Mouse (Mus musculus) thymus, postnatal 36 days (tissue): Measurements from ENCODE around the gene R3hcc1l.

Source experiments
- DNase-seq, 2 experiments: peaks; one replicate each; pipeline ENCODE4 v3.0.0; 2022; ENCODE audit warnings: mixed read lengths in 2 of 2

The R3hcc1l gene

GRCm38 (mm10) chr19:42558701-42559100 lies 40.1 kb downstream of the R3hcc1l start:
- no peak for DNase-seq

- no peak for DNase-seq
Observed at GRCm38 (mm10) chr19:42561991-42562390, 43.4 kb downstream of the R3hcc1l start.

- no peak for DNase-seq
Observed at GRCm38 (mm10) chr19:42562981-42563380, 44.4 kb downstream of the R3hcc1l start.

- DNase-seq = no peak
Observed at GRCm38 (mm10) chr19:42563726-42564270, 45.2 kb downstream of the R3hcc1l start.

- DNase-seq = no peak
Observed at GRCm38 (mm10) chr19:42566283-42567019, 47.9 kb downstream of the R3hcc1l start.

GRCm38 (mm10) chr19:42567020-42567419 lies 48.5 kb downstream of the R3hcc1l start:
- DNase-seq = no peak

- DNase-seq = no peak
Observed at GRCm38 (mm10) chr19:42569076-42569475, 50.5 kb downstream of the R3hcc1l start.

GRCm38 (mm10) chr19:42571291-42571690 lies 52.7 kb downstream of the R3hcc1l start:
- no peak for DNase-seq

GRCm38 (mm10) chr19:42575317-42575716 lies 56.8 kb downstream of the R3hcc1l start:
- no peak for DNase-seq

- DNase-seq = no peak
Observed at GRCm38 (mm10) chr19:42576856-42577255, 58.3 kb downstream of the R3hcc1l start.

GRCm38 (mm10) chr19:42578631-42579030 lies 60.1 kb downstream of the R3hcc1l start:
- DNase-seq = no peak

GRCm38 (mm10) chr19:42580701-42581100 lies 62.1 kb downstream of the R3hcc1l start:
- no peak for DNase-seq

- no peak for DNase-seq
Observed at GRCm38 (mm10) chr19:42582811-42583370, 64.3 kb downstream of the R3hcc1l start.

- no peak for DNase-seq
Observed at GRCm38 (mm10) chr19:42583677-42584076, 65.1 kb downstream of the R3hcc1l start.

GRCm38 (mm10) chr19:42584188-42584587 lies 65.6 kb downstream of the R3hcc1l start:
- no peak for DNase-seq

- no peak for DNase-seq
Observed at GRCm38 (mm10) chr19:42587704-42588103, 69.1 kb downstream of the R3hcc1l start.

- DNase-seq = no peak
Observed at GRCm38 (mm10) chr19:42589246-42589645, 70.7 kb downstream of the R3hcc1l start.

GRCm38 (mm10) chr19:42591534-42591933 lies 73.0 kb downstream of the R3hcc1l start:
- no peak for DNase-seq

- no peak for DNase-seq
Observed at GRCm38 (mm10) chr19:42593456-42593855, 74.9 kb downstream of the R3hcc1l start.

GRCm38 (mm10) chr19:42595066-42595465 lies 76.5 kb downstream of the R3hcc1l start:
- no peak for DNase-seq

GRCm38 (mm10) chr19:42597286-42597685 lies 78.7 kb downstream of the R3hcc1l start:
- no peak for DNase-seq

- no peak for DNase-seq
Observed at GRCm38 (mm10) chr19:42597896-42598295, 79.3 kb downstream of the R3hcc1l start.

GRCm38 (mm10) chr19:42599891-42600290 lies 81.3 kb downstream of the R3hcc1l start:
- no peak for DNase-seq

GRCm38 (mm10) chr19:42600591-42600990 lies 82.0 kb downstream of the R3hcc1l start:
- no peak for DNase-seq
